Mouse (Mus musculus) heart, embryonic 10.5 days (tissue): ENCODE measurements at regions not wholly inside any gene's neighbourhood (a gene's known extent, or its start where the extent isn't known, plus 50 kb on each side); places are given as distances from the start of the nearest gene placed in this dataset.

Experiments
- DNase-seq: peaks from one replicate; pipeline ENCODE4 v3.0.0-alpha.2; 2017; ENCODE audit warnings: low spot score
- H3K27ac ChIP-seq: fragments of 300-500 bp; sonication (generic); 2 replicates; pipeline ENCODE4 v1.5.1; 2016; ENCODE audit warnings: mild to moderate bottlenecking
- H3K27me3 ChIP-seq: fragments of 300-500 bp; sonication (generic); 2 replicates; pipeline ENCODE4 v1.6.1; 2016; ENCODE audit warnings: mild to moderate bottlenecking; ENCODE audit not compliant: poor library complexity, insufficient read depth, severe bottlenecking
- H3K36me3 ChIP-seq: fragments of 300-500 bp; sonication (generic); 2 replicates; pipeline ENCODE4 v1.6.1; 2016; ENCODE audit warnings: mild to moderate bottlenecking, moderate library complexity
- H3K4me1 ChIP-seq: fragments of 300-500 bp; sonication (generic); 2 replicates; pipeline ENCODE4 v1.6.1; 2016; ENCODE audit warnings: mild to moderate bottlenecking
- H3K4me3 ChIP-seq: fragments of 300-500 bp; sonication (generic); 2 replicates; pipeline ENCODE4 v1.5.1; 2016; ENCODE audit warnings: mild to moderate bottlenecking, moderate library complexity
- H3K9me3 ChIP-seq: fragments of 300-500 bp; sonication (generic); 2 replicates; pipeline ENCODE4 v1.6.1; 2016; ENCODE audit warnings: mild to moderate bottlenecking, moderate library complexity
- WGBS: fragments of 180-500 bp; shearing (Covaris S2); methylation state at CpG from one replicate; pipeline ENCODE4 v1.1.7; 2016; 5-methylcytosine and 5-hydroxymethylcytosine counted together

DNA sequence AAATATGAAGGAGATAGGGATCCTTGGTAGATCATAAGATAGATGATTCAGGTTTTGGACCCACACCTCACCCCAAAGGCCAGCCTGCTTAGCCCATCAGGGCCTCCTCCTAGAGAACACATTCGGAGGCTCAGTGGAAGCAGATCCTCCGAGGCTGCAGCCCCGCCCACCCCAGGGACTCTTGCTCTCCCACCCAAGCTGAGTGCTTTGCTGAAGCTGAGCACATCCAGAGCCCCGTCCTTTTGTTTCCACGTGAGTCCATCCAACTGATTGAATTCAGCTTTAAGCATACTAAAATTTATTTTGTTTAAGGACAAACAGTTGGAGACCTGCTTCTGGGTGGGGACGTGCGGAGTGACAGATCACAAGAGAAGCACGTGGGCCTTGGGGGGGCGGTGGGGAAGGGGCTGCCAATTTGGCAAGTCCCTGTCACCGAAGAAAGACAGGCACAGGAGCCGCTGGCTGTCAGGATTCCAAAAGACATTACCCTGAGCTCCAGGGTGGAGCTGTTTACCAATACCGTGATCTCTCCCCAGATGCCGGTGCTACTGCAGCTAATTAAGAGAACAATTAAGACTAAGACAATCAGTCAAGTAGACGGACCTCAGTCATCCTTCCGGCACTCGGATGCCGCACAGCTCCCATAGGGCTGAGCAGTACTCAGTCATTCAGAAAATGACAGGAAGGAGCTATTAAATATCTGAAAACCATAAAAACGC lies 448.9 kb upstream of the Spred2 start:
- no peak for DNase-seq
- Histone ChIP-seq H3K36me3 (no peaks in the 10 kb centered on the region), H3K9me3 (no peaks in the 10 kb centered on the region), H3K4me1 (no peaks in the 10 kb centered on the region; the same call in 1 of the 2 replicates), H3K4me3 (peak overlapping the region; percentile 42), H3K27me3 (no peaks in the 10 kb centered on the region), H3K27ac (no peak overlapping the region)
- 31% methylated on average over 18 of the region's 18 CpGs for WGBS

DNA sequence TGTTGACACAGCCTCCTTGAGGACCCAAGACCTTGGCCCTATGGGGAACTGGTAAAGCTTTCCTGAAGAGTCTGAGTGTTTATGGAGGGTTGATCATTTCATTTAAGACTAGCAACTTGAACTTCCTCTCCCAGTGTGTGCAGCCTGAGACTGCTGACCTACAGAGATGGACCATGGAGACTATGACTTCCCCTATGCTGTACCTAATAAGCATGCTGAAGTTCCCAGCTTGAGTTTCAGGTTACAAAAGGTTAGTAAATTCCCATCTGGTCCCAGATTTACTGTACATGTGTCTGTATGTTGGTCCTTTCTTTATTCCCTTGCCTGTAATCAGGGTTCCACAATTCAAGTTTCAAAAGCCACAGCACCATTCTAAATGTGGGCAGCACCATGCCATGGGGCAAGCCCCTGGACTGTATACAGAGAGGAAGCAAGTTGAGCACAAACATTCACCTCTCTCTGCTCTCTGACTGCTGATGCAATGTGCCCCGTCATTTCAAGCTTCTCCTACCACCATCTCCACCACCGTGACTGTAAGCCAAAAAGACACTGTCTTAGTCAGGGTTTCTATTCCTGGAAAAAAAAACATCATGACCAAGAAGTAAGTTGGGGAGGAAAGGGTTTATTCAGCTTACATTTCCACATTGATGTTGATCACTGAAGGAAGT lies 431.0 kb upstream of the Spred2 start:
- WGBS, result 63% methylated on average over 2 of the region's 2 CpGs
- DNase-seq, result no peak

GRCm38 (mm10) chr11:19521721-19522120 lies 402.5 kb upstream of the Spred2 start:
- Histone ChIP-seq H3K27ac (no peak overlapping the region), H3K4me3 (no peak overlapping the region), H3K9me3 (no peaks in the 10 kb centered on the region), H3K4me1 (no peaks in the 10 kb centered on the region), H3K27me3 (no peaks in the 10 kb centered on the region), H3K36me3 (no peaks in the 10 kb centered on the region)
- DNase-seq, result no peak
- WGBS, result 93% methylated on average over 3 of the region's 3 CpGs

More for the DNA sequence above, 431.0 kb upstream of the Spred2 start:
- Histone ChIP-seq H3K27ac (no peak overlapping the region), H3K4me1 (no peaks in the 10 kb centered on the region), H3K9me3 (no peaks in the 10 kb centered on the region), H3K36me3 (no peaks in the 10 kb centered on the region), H3K27me3 (no peaks in the 10 kb centered on the region), H3K4me3 (no peak overlapping the region)

GRCm38 (mm10) chr11:19523853-19524487 lies 400.2 kb upstream of the Spred2 start:
- 61% methylated on average over 6 of the region's 6 CpGs for WGBS
- Histone ChIP-seq H3K27me3 (no peaks in the 10 kb centered on the region), H3K4me1 (no peaks in the 10 kb centered on the region), H3K27ac (no peak overlapping the region), H3K9me3 (no peaks in the 10 kb centered on the region), H3K4me3 (no peak overlapping the region), H3K36me3 (no peaks in the 10 kb centered on the region)
- DNase-seq, result no peak

DNA sequence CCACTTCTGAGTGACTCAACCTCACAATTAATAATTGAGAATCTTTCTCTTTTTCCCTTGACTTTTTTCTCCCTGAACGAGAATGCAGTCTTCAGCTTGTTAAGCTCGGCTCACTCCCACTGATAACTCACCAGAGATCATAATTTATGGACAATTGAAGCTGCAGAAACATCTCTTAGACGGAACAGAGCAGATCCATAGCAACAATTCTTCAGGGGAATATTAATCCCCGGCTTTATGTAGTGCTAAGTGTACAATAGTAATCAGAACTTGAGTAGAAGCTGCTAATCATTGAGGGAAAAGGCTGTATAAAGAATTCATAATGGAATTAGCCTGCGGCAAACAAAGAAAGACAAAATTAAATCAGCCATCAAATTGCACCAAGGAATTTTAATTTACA lies 395.0 kb upstream of the Spred2 start:
- Histone ChIP-seq H3K4me3 (no peak overlapping the region), H3K36me3 (no peaks in the 10 kb centered on the region), H3K27me3 (no peaks in the 10 kb centered on the region), H3K27ac (no peak overlapping the region), H3K9me3 (no peaks in the 10 kb centered on the region), H3K4me1 (0 out of 2 replicates have a peak, but pooled peaks cover 6% of the 10 kb centered on the region)
- 71% methylated on average over 5 of the region's 5 CpGs for WGBS
- DNase-seq, result no peak

GRCm38 (mm10) chr11:19530652-19531051 lies 393.5 kb upstream of the Spred2 start:
- H3K27ac ChIP-seq, result no peak overlapping the region
- no peaks in the 10 kb centered on the region for H3K36me3 ChIP-seq
- H3K27me3 ChIP-seq, result no peaks in the 10 kb centered on the region
- H3K4me3 ChIP-seq, result no peak overlapping the region
- no peaks in the 10 kb centered on the region for H3K9me3 ChIP-seq
- H3K4me1 ChIP-seq, result 0 out of 2 replicates have a peak, but pooled peaks cover 6% of the 10 kb centered on the region
- 83% methylated on average over 3 of the region's 3 CpGs for WGBS
- no peak for DNase-seq

- H3K27ac ChIP-seq, result peak overlapping the region; percentile 56; the same call in 1 of the 2 replicates
- 49% methylated on average over 20 of the region's 20 CpGs for WGBS
- no peak for DNase-seq
Measured at GRCm38 (mm10) chr11:19531255-19532003, 392.7 kb upstream of the Spred2 start.

DNA sequence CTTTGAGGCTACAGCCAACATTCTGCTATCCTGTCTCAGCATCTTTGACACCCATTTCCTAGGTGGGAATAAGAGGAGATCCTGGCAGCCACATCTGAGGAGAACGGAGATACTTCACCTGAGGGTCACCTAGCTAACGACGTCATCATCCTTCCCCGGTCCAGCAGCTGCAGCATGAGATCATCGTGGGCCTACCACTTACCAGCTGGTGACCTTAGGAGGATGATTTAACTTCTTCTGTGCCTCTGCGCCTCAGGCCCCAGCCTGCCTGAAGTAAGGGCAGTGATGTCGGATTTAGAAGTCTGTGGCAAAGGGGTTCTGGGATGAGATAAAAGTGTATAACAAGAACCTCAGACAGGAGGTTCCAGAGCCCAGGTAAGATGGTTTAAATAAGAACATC lies 391.3 kb upstream of the Spred2 start:
- H3K4me1 ChIP-seq, result 0 out of 2 replicates have a peak, but pooled peaks cover 6% of the 10 kb centered on the region
- no peaks in the 10 kb centered on the region for H3K9me3 ChIP-seq
- DNase-seq, result no peak
- H3K27me3 ChIP-seq, result no peaks in the 10 kb centered on the region
- no peak overlapping the region for H3K4me3 ChIP-seq
- no peaks in the 10 kb centered on the region for H3K36me3 ChIP-seq
- H3K27ac ChIP-seq, result no peak overlapping the region
- WGBS, result 75% methylated on average over 7 of the region's 7 CpGs

More at GRCm38 (mm10) chr11:19531255-19532003, 392.7 kb upstream of the Spred2 start:
- Histone ChIP-seq H3K9me3 (no peaks in the 10 kb centered on the region), H3K36me3 (no peaks in the 10 kb centered on the region), H3K27me3 (no peaks in the 10 kb centered on the region), H3K4me3 (peak overlapping the region; percentile 18; the same call in 1 of the 2 replicates), H3K4me1 (0 out of 2 replicates have a peak, but pooled peaks cover 6% of the 10 kb centered on the region)

DNA sequence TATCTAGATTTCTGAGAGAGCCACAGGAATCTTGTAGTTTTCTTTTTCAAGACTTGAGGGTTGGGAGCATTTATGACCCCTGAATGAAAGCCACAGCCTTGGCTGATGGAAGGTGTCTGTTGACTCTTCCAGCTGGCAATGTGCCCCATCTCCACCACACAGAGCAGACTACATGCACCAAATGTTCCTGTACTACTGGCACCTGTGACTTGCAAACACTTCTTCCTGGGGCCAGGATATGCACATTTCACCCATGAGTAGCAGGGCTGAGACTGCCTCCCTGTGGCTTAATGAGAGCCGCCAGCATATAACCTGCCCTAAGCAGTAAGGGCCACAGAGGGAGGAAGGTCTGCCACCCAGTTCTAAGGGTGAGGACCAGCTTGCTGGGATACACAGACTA lies 390.5 kb upstream of the Spred2 start:
- no peak overlapping the region for H3K27ac ChIP-seq
- no peaks in the 10 kb centered on the region for H3K36me3 ChIP-seq
- H3K4me1 ChIP-seq, result 0 out of 2 replicates have a peak, but pooled peaks cover 6% of the 10 kb centered on the region
- no peaks in the 10 kb centered on the region for H3K9me3 ChIP-seq
- no peaks in the 10 kb centered on the region for H3K27me3 ChIP-seq
- DNase-seq, result no peak
- WGBS, result 67% methylated on average over 1 of the region's 1 CpGs
- H3K4me3 ChIP-seq, result no peak overlapping the region

- no peak for DNase-seq
- WGBS, result 81% methylated on average over 1 of the region's 1 CpGs
- Histone ChIP-seq H3K4me3 (no peak overlapping the region), H3K4me1 (0 out of 2 replicates have a peak, but pooled peaks cover 6% of the 10 kb centered on the region), H3K9me3 (no peaks in the 10 kb centered on the region), H3K36me3 (no peaks in the 10 kb centered on the region), H3K27ac (no peak overlapping the region), H3K27me3 (no peaks in the 10 kb centered on the region)
Measured at GRCm38 (mm10) chr11:19535215-19535614, 389.0 kb upstream of the Spred2 start.

DNA sequence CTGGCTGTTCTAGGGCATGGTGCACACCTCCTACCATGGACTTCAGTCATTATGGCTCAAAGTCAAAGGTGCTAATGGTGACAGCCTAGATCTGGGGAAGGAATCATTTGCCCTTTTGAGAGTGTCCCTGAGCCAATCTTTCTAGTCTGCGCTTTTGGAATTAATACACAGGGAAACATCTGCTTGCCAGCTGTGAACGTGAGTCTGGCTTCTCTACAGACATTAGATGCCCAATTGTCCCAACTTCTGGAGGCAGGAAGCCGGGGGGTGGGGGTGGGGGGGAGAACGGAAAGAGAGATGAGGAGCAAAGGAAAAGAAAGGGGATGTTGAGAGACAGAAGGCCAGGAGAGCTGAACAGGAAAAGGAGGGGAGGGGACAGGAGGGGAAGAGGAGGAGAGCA lies 377.9 kb upstream of the Spred2 start:
- H3K36me3 ChIP-seq, result no peaks in the 10 kb centered on the region
- no peaks in the 10 kb centered on the region for H3K27me3 ChIP-seq
- no peaks in the 10 kb centered on the region for H3K4me1 ChIP-seq
- no peak overlapping the region for H3K4me3 ChIP-seq
- H3K9me3 ChIP-seq, result no peaks in the 10 kb centered on the region
- DNase-seq, result no peak
- 78% methylated on average over 4 of the region's 4 CpGs for WGBS
- no peak overlapping the region for H3K27ac ChIP-seq

GRCm38 (mm10) chr11:19554316-19554946 lies 369.7 kb upstream of the Spred2 start:
- Histone ChIP-seq H3K4me1 (no peaks in the 10 kb centered on the region), H3K9me3 (no peaks in the 10 kb centered on the region), H3K4me3 (no peak overlapping the region), H3K27ac (no peak overlapping the region), H3K27me3 (no peaks in the 10 kb centered on the region), H3K36me3 (no peaks in the 10 kb centered on the region)
- 60% methylated on average over 9 of the region's 9 CpGs for WGBS
- no peak for DNase-seq
